Mouse (Mus musculus) stomach, postnatal 0 days (tissue): Measurements from ENCODE around the gene BC048679.

Experiments
- CTCF ChIP-seq: IDR thresholded peaks from 2 replicates; pipeline ENCODE4 v1.5.1; 2016; ENCODE audit warnings: antibody characterized with exemption, low read depth, mild to moderate bottlenecking, moderate library complexity
- EP300 ChIP-seq: optimal IDR thresholded peaks from 2 replicates; pipeline ENCODE3; 2016; ENCODE audit warnings: antibody characterized with exemption

- no peak for TF ChIP-seq EP300
- peak; percentile 33 for TF ChIP-seq CTCF
These were observed 21.2 kb downstream of the BC048679 start for GRCm38 (mm10) chr7:81476833-81477232.
